Mouse (Mus musculus): ENCODE results near the gene Ubap1l.

DNA sequence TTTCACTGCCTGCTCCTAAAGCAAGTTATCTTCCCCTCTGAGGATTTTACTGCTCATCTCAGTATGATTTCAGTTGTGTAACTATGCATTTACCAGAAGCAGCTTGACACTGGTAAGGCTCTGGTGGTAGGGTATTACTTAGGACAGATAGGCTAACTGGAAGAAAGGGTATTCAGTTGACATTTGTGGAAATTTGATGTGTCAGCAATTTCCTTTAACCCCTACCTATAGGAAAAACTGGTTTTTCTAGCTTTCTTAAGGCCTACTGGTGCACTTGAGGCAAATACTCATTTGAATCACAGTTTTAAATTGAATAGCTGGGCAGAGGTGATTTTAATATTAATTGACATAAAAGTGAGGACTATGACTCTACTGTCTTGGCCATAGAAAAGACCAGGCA, 34.9 kb upstream of the Ubap1l start:
- no peak for TF ChIP-seq CTCF (IDR thresholded peaks at IDR 0.05; ENCODE audit: low read depth)
- TF ChIP-seq EP300 (optimal IDR thresholded peaks at IDR 0.05) = no peak

Data from stomach, postnatal 0 days (tissue).